Mouse (Mus musculus) colon, adult 2 months (tissue): ENCODE results near the gene Esx1. TPM values are rescaled to one million over a fixed set of nuclear protein-coding genes. Genes with fewer than 3 reads are reported as not detected.

Source experiments
- polyA plus RNA-seq: library from polyadenylated mRNA; depleted of rRNA; stranded (reverse); fragments of >200 nt; gene quantifications from 2 replicates; pipeline ENCODE4 v1.2.3, GENCODE M21; 2012; rRNA removed

Esx1 gene
- not detected in 2 replicates for polyA plus RNA-seq

DNA sequence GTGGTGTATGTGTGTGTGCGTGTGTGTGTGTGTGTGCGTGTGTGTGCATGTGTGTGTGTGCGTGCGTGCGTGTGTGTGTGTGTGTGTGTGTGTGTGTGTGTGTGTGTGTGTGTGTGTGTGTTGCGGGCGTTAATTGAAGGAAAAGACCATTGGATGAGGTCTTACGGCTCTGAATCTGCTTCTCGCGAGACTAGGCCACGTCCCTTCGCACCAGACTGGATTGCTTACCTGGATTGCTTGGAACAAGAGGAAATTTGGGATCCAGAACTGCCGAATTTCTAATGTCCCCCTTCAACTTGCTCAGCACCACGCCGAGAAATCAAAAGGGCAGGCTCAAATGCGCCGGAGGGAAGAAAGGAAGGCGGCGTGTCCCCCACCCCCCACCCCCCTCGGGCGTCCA lies at the start of gene Esx1:
Gene Esx1, minus strand, starts transcription at position 366 of the 400 bp plus-strand sequence.

Other genes starting within 250 kb of the Esx1 start
- gene H2bfm, start 194.8 kb downstream of the Esx1 start, polyA plus RNA-seq = not detected in 2 replicates
- not detected in 2 replicates for gene Tmsb15b2, start 146.6 kb downstream of the Esx1 start, polyA plus RNA-seq
- not detected in 2 replicates for gene Tmsb15l, start 145.2 kb downstream of the Esx1 start, polyA plus RNA-seq
- 0.49 TPM in 1 of 2 replicates, not detected in the other for gene Tmsb15b1, start 145.2 kb downstream of the Esx1 start, polyA plus RNA-seq
- 1.1 and 1.5 TPM in 2 replicates for gene Zcchc18, start 128.9 kb downstream of the Esx1 start, polyA plus RNA-seq
- gene Slc25a53, start 83.8 kb downstream of the Esx1 start, polyA plus RNA-seq = 2.7 and 3.4 TPM in 2 replicates
- gene Fam199x, start 72.5 kb downstream of the Esx1 start, polyA plus RNA-seq = 0.67 and 0.81 TPM in 2 replicates